Mouse (Mus musculus) adrenal gland, postnatal 4 days (tissue): ENCODE data around the gene Ube2t. TPM values are rescaled to one million over a fixed set of nuclear protein-coding genes. Genes with fewer than 3 reads are reported as not detected.

Source experiments
- DNase-seq, 2 experiments: peaks; one replicate each; pipeline ENCODE4 v3.0.0; 2021 to 2022; ENCODE audit warnings: low spot score in 2 of 2, mixed read lengths in 2 of 2
- long read RNA-seq, 2 experiments: library from polyadenylated mRNA; stranded (forward); transcript quantifications; one replicate each; pipeline ENCODE4 v2.0.0; 2021
- total RNA-seq, 2 experiments: library from RNA; stranded (reverse); gene quantifications; 2 replicates each; pipeline ENCODE4 v1.2.3; 2021

Gene Ube2t
- 10 to 100 TPM; 11.1 to 12.1 TPM for total RNA-seq
- long read RNA-seq, experiment 1, partial matches to known transcripts: 0 of 4 reads
- long read RNA-seq, experiment 1, other reads (novel, unspliced or antisense): 0 of 4 reads
- long read RNA-seq, experiment 2, transcript Ube2t-201 (7 exons, 1,116 nt): major isoform, 8 of 9 reads
- long read RNA-seq, experiment 2, partial matches to known transcripts: 1 of 9 reads
- long read RNA-seq, experiment 2, other reads (novel, unspliced or antisense): 0 of 9 reads

DNA sequence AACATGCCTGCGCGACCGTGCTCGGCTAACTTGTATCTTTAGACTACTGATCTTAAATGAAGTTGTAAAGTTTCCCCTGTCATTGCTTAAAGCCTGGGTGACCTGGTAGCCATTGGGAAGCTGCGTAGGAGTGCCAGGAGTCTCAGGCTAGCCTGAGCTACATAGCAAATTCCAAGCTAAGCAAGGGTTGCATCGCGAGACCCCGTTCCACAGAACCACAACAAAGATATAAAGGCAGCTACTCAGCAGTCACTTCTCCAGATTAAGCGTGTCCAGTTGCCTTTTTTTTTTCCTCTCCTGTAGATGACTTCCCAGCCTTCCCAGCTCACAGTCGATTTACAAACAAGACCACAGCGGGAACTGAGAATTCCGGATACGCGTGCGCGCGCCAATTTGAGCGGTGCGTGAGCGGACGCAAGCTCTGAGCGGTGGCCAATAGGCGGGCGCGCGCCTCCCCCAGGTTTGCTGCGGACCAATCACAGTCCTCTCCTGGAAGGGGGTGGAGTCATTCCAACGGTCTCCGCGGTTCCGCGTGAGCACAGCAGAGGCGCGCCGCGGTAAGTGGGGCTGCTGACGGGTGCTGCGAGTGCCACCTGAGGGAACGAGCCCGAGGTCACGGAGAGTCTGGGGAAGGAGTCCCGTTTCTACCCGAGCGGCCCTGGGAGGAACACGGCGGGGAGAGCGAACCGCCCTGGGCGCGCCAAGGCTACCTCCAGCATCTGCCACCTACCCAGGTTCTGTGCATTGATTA lies at the start of gene Ube2t:
TSS of gene Ube2t (plus strand) at position 513 of the 751 bp plus-strand sequence.
- DNase-seq: peak; percentile 91 to 93

DNA sequence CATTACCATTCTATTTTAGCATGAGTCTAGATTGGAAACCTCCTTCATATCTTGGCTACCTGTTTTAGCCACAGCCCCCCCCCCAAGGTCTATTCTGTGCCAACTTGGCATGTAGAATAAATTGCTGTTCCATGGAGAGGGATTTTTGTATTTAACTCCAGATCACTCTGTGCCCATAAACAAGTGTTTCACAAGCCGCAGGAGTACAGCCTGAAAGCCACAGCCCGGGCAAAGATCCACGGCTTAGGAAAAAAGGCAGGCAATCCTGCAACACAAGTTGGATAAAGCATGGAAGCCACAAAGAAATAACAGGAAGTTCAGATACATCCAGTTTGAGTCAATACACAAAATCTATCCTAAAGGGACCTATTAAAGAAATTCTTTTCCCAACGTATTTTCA lies 48.8 kb upstream of the Ube2t start:
- no peak for DNase-seq

DNA sequence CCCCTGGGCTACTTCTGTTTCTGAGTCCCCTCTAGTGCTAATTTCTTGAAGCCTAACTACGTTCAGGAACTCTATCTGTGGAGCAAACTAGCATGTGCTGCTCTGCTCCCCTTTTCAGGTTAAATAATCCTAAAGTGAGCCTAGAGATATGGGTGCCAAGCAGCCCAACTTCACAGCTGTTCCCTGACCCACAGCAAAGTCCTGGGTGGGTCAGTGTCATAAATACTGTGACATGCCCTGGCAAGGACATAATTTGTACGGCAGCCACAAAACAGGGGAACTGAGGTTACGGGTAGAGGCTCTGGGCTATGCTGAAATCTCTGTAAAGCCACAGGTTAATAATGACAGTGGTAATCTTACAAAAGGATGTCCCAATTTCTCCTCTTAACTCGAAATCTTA lies 46.9 kb upstream of the Ube2t start:
- no peak for DNase-seq

DNA sequence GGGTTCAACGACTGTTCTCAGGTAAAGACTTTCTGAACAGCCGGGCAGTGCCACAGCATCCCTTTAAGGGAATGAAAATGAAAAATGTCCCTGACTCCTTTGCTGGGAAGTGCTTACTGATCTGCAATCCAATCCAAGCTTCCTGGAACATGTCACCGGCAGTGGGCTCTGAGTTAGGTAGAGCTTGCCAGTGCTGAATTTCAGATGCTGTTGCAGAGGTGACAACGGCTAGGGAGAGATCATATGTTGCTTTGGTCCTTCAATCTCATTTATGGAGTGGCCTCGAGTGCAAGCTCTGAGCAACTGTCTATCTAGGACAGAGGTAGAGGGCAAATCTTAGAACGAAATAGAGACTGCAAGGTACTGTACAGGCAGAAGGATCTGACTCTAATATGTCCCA lies 43.4 kb upstream of the Ube2t start:
- no peak for DNase-seq

DNA sequence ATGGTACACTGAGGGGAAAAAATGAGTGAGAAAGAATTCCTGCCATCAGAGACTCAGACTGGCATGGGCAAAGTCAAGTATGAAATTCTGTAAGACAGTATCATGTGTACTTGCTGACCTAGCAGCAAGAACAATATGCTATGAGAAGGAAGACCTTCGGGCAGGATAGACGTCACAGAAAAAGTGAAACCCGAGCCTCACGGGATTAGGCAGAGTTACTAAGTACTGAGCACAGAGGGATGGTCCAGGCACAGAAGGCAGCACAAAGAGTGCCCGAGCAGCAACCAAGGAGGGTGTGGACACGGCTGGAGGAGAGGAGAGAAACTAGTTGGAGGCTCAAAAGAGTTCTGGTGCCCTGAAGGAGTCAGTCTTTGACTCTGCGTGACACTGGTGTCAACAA lies 29.9 kb upstream of the Ube2t start:
- no peak for DNase-seq

DNA sequence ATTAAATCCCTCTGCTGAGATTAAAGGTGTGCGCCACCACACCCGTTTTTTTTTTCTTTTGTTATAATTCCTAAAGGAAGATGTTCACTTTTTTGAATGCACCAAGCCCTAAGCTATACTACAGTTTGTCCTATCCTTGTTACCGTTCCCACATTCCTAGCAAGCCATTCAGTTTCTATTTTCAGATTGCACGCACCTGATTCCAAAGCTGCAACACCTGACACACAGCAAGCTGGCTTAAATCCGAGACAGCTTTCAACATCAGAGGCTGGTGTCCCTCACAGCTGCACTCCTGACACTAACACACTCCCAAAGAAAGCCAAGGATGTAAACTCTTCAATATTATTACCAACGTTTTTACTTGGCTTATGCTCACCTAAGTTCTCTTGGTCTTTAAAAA lies 26.0 kb upstream of the Ube2t start:
- no peak for DNase-seq

DNA sequence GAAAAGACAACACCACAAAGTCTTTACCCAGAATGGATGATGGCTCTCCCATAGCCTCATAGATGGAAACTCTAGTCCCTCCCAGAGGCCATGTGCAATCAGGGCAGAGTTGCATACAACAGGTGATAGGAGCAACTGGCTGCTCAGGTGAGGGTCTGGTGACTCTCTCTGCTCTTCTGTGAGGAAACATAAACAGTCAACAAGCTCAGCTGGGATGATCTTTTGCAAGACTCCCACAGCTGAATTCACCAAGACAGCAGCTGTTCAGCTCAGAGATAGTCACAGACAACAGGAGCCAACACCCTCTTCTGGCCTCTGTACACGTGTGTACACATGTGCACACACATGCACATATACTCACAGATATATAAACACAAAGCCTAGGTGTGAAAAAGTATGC lies 24.1 kb upstream of the Ube2t start:
- no peak for DNase-seq

DNA sequence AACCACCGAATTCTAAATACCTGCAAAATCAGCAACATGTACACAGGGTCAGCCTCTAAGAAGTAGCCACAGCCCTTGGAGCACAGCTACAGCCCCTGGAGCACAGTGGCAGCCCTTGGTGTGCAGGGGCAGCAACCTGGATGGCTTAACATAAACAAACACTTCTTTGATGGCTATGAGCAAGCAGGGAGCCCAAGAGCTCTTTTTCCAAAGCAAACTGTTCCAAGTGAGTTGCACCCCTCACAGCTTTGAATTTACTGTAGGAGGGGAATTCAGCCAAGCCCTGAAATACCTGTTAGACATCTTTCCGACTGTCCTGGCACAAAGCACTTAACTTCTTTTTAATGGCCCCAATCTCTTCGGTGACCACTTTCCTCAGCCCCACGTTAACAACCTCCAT lies 21.5 kb upstream of the Ube2t start:
- DNase-seq: no peak

DNA sequence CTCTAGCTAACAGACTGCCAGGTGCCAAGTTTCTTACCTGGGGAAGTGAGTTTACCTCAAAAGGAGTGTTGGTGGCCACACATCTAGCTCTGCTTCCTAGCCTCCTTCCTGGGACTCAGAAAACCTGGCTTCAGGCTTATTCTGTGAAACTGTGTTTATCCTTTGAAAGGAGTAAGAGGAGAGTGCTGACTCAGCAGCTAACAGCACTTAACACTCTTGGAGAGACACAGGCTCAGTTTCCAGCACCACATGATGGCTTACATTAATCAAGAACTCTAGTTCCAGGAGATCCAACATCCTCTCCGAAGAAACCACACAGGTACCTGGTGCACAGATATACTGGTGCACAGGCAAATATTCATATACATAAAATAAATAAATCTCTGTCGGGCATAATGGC lies 19.5 kb upstream of the Ube2t start:
- no peak for DNase-seq

DNA sequence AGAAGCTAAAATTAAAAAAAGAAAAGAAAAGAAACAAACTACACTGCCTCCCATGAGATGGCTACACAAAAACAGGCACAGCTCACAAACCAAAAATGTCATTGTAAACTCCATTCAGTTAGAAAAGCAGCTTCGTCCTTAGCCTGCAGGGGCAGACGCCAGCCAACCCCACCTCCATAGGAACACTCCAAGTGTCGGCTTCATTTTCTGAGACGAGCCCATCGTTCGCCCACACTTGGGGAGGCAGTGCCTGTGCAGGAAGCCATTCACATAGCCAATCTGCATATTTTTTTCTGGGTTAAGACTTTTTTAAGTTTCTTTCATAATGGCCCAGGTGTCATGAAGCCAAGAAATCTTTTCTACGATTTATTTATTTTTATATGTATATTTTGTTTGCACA lies 14.8 kb upstream of the Ube2t start:
- no peak for DNase-seq

DNA sequence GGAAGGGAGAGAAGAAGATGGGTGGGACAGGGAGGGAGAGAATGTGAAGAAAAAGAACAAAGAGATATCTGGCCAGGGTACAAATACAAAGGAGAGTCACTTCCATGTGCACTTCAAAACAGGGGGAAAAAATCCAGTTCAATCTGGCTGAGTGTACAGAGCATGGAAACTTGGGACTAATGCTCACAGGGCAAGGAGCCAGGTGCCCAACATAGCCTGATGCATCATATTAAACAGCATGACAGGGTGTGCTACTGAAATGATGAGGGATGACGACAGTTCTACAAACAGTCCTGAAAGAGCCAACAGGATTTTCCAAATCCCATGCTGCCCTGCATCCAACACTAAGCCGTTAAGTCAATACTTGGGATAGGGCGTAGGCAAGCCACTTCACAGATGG lies 12.4 kb upstream of the Ube2t start:
- no peak for DNase-seq

DNA sequence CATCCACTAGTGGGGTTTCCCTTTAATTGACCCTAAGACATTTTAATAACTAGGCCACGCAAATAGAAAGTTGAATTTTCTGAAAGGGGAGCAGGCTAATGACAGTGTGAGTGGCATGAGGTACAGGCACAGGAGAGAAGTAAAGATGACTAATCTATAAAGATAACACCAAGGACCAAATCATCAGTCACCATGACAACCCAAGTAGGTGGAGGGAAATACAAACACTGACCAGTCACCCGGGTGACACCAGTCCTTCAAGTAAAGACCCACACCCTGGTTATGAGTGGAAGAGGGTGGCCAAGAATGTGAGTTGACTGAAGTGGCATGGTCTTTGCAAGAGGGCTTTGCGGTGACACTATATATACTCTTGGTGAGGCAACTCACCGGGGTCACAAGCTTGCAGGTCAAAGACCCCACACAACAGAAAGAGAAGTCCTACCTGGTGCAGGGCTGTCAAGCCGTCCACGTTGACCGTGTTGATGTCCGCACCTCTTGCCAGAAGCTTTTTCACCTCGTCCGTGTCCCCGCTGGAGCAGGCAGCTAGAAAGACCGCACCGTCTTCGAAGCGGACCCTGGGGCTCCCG lies 7.2 kb upstream of the Ube2t start:
- DNase-seq: no peak

DNA sequence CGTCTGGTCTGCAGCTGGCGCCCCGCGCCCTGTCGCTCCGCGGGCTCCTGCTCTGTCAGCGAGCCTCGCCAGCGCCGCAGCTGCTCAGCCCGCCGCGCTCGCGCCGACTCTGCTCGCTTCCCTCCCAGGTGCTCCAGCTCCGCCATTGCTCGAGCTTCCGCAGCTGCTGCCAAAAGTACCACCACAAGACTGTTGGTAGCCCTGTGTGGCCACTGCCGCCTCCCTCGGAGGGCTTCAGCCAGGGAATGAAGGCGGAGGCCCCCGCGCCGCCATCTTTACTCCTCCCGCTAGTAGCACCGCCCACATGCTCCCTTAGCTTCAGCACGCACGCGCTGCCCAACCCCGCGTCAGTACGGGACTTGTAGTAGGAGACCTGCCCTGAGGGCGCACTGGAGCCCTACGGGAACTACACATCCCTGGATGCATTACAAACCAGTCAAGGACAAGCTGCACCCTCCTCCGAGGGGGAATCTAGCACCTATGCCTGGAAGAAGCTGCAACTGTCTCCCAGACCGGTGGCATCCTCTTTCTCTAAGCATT lies 6.7 kb upstream of the Ube2t start, which contains the start of gene Ppp1r12b:
TSS of gene Ppp1r12b (minus strand) at position 306 of the 540 bp plus-strand sequence.
- DNase-seq: peak; percentile 77 to 88

DNA sequence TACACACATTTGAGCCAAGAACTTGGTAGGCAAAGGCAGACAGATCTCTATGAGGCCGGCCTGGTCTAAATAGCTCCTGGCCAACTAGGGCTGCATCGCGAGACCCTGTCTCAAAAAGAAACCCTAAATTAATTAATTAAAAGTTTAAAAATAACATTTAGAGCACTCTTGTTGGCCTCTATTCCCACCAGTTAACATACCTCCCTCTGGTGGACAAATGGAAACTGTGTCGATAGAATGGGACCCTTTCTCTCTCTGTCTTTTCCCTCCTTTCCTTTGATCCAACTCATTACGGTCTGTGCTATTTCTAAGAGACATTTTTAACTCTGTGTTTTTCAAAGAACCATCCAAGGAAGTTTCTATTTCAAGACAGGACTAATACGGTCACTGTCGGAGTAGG lies 1.7 kb upstream of the Ube2t start:
- DNase-seq: no peak

DNA sequence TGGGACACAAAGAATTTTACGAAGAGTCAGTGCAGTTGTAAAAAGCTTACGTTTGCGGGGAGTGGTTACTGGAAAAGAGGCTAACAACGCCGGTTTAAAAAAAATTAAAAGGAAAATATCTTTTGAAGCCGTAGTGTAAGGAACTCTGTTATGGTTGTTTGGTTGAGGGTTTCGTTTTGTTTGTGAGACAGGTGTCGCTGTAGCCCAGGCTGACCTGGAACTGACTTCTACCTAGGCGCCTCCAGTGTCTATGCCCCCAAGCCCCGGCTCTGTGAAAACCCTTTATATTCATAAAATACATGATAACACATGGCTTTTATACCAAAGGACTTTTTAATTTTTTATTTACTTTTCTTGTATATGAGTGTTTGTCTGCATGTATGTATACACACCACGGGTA lies 456 bp downstream of the Ube2t start:
- DNase-seq: no peak

DNA sequence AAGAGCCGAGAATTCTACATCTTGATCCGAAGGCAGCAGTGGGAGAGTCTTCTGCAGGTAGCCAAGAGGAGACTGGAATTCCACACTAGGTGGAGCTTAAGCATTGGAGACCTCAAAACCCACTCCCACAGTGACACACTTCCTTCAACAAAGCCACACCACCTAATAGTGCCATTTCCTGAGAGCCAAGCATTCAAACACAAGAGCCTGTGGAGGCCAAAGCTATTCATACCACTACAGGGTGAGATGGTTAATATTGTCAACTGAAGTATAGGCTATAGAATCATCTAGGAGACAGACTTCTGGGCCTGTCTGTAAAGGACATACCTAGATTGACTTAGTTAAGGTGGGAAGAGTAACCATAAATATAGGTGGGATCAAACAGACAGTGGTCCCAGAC lies 3.1 kb downstream of the Ube2t start:
- DNase-seq: no peak

DNA sequence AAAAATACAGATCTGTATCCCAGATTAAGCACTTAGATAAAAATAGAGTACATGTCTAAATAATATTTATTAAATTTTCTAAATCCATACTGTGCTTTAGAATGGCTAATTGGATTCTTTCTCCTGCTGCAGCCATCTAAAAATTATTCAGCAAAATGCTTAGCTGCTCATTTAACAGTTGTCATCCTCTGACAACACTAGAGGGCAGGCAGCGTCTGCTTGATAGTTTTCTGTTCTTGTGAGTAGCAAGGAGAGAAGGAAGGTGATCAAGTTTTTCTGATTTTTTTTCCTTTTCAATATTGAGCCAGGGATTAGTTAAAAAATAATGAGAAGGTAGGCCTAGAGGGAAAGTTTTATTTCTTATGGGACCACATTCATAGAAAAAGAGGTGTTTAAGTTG lies 10.6 kb downstream of the Ube2t start:
- DNase-seq: no peak

DNA sequence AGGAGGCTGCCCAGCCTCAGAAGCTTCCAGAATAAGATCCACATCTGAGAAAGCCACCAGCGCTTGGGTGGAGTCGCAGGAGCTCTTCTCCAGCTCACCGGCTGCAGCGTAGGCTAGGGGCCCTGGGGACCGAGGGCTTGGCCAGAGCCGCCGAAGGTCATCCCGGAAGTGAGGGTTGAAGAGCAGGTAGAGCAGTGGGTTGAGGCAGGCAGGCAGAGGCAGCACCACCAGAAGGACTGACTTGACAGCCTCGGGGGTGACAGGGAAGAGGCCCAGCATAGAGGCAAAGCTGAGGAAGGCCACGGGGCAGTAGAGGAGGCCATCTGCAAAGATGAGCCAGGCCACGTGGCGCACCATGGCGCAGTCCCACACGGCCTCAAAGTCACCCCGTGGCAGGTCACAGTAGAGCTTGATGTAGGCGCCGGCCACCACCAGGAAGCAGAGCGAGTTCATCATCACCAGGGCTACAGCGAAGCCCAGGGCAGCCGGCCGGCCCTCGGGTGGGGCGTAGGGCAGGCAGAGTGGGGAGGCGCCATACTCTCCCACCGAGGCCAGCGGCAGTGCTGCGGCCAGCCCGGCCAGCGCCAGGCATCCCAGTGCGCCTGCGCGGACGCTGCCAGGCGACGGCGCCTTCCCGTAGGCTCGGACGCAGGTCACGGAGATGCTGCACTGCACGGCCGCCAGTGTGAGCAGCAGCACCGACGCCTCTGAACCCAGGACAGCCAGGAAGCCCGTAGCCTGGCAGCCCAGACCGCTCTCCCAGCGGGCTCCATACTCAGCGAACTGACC lies 25.0 kb downstream of the Ube2t start:
- DNase-seq: peak in 1 of 2 experiments; percentile 38

DNA sequence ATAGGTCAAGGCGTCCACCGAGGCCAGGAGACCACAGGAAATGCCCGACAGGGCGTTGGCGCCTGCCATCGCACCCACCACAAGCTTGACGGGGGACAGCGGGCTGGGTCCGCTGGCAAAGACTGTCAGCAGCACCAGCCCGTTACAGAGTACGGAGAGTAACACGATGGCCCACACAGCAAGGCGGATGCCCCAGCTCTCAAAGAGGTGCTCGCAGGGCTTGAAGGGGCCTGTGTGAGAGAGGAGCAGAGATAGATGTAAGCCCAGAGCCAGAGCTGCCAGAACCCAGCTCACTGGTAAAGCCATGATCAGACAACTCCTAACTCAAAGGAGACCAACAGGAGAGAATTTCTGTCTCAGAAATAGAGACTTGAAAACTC lies 25.6 kb downstream of the Ube2t start:
- no peak for DNase-seq

DNA sequence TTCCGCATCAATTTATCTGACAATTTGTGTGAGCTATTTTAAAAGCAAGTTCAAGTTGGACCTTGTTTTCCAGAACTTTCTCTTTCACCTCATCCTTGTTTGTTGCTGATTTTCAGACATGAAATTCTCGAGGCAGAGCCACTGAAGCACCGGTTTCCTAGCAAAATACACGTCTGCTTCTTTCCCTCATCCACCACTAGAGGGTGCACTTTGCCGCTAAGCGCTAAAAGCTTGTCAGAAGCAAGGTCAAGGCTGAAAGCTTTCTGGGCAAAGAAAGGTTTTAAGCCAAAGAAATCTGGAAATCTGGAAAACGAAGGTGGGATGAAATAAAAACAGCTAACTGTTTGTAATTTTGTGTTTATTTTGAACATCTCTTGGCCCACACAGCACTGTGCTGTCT lies 27.0 kb downstream of the Ube2t start:
- DNase-seq: peak in 1 of 2 experiments; percentile 68

DNA sequence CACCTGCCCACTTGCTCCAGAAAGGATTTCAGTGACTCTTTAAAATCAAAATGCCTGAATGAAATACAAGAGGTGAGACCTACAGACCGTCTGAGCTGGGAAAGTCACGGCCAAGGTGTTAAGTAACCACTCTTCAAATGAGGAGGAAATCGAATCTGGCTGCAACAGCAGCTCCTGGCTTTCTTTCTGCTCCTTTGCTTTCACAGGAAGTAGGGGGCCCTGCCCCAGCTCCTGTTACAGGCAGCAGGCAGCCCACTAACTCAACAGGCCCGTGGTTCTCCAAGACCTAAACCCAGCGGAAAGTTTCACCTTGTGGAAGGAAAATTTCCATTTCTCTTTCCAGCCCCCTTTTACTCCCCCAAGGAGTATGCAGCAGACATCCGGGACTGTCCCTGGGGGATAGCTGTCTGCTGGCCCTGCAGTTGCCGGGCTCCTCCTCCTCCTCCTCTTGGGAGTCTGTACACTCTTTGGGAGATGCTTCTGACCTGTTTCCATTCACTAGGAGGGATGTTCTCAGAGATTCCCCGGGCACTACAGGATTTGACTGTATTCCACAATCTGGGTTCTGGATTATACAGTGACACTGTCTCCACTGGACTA lies 29.8 kb downstream of the Ube2t start:
- DNase-seq: no peak
